Mouse (Mus musculus): Measurements from ENCODE around the gene Prr18. TPM values are rescaled to one million over a fixed set of nuclear protein-coding genes. Genes with fewer than 3 reads are reported as not detected.

Gene Prr18
- polyA plus RNA-seq, 1 experiment from 2014 or later, result 23.1 TPM

- no peak overlapping the region for H3K4me2 ChIP-seq
These were observed 33.5 kb downstream of the Prr18 start for GRCm38 (mm10) chr17:8370634-8371229.

GRCm38 (mm10) chr17:8371834-8372233, 34.6 kb downstream of the Prr18 start:
- peaks cover 63% of the 10 kb centered on the region for H3K4me1 ChIP-seq (replicated peaks)
- peak; percentile 83 for ATAC-seq (ENCODE audit: low FRiP score, low read depth)
- 0% methylated on average over 7 of the region's 7 CpGs for WGBS

More at GRCm38 (mm10) chr17:8370634-8371229, 33.5 kb downstream of the Prr18 start:
- H3K36me3 ChIP-seq, result no peaks in the 10 kb centered on the region
- no peak for ATAC-seq (ENCODE audit: low FRiP score, low read depth)
- H3K9me3 ChIP-seq, result no peaks in the 10 kb centered on the region
- no peak overlapping the region; the same call in 1 of the 2 replicates for H3K9ac ChIP-seq
- H3K4me3 ChIP-seq, result no peak overlapping the region
- no peaks in the 10 kb centered on the region for H3K27me3 ChIP-seq
- H3K4me1 ChIP-seq (replicated peaks), result peaks cover 71% of the 10 kb centered on the region
- peak overlapping the region; percentile 91 for H3K27ac ChIP-seq (replicated peaks)
- WGBS, result 14% methylated on average over 13 of the region's 13 CpGs

GRCm38 (mm10) chr17:8372286-8373046, 35.2 kb downstream of the Prr18 start:
- Histone ChIP-seq H3K4me2 (peak overlapping the region; percentile 59), H3K27ac (replicated peaks) (peak overlapping the region; percentile 91), H3K9ac (peak overlapping the region; percentile 54), H3K4me1 (replicated peaks) (peaks cover 57% of the 10 kb centered on the region), H3K27me3 (no peaks in the 10 kb centered on the region), H3K9me3 (no peaks in the 10 kb centered on the region), H3K36me3 (no peaks in the 10 kb centered on the region), H3K4me3 (peak overlapping the region; percentile 37)
- under 1% methylated on average over 18 of the region's 18 CpGs for WGBS
- ATAC-seq (ENCODE audit: low FRiP score, low read depth), result no peak; the same call in 1 of the 2 replicates

More at GRCm38 (mm10) chr17:8371834-8372233, 34.6 kb downstream of the Prr18 start:
- Histone ChIP-seq H3K36me3 (no peaks in the 10 kb centered on the region), H3K9me3 (no peaks in the 10 kb centered on the region), H3K4me2 (peak overlapping the region; percentile 59), H3K27me3 (no peaks in the 10 kb centered on the region), H3K9ac (peak overlapping the region; percentile 54), H3K27ac (replicated peaks) (peak overlapping the region; percentile 91), H3K4me3 (peak overlapping the region; percentile 37)

GRCm38 (mm10) chr17:8377298-8377697, 40.0 kb downstream of the Prr18 start:
- 58% methylated on average over 5 of the region's 5 CpGs for WGBS
- H3K4me1 ChIP-seq (replicated peaks), result peaks cover 13% of the 10 kb centered on the region
- H3K9me3 ChIP-seq, result no peaks in the 10 kb centered on the region
- no peak overlapping the region for H3K4me2 ChIP-seq
- no peak overlapping the region for H3K27ac ChIP-seq (replicated peaks)
- H3K9ac ChIP-seq, result no peak overlapping the region
- no peak overlapping the region for H3K4me3 ChIP-seq
- H3K27me3 ChIP-seq, result no peaks in the 10 kb centered on the region
- no peaks in the 10 kb centered on the region for H3K36me3 ChIP-seq
- ATAC-seq (ENCODE audit: low FRiP score, low read depth), result no peak

- WGBS, result 98% methylated on average over 2 of the region's 2 CpGs
- Histone ChIP-seq H3K9ac (no peak overlapping the region), H3K4me1 (replicated peaks) (peaks cover 18% of the 10 kb centered on the region), H3K4me3 (no peak overlapping the region), H3K27me3 (peaks cover 22% of the 10 kb centered on the region), H3K9me3 (no peaks in the 10 kb centered on the region), H3K36me3 (no peaks in the 10 kb centered on the region), H3K27ac (replicated peaks) (no peak overlapping the region), H3K4me2 (no peak overlapping the region)
- ATAC-seq (ENCODE audit: low FRiP score, low read depth), result no peak
These were observed 48.2 kb downstream of the Prr18 start for GRCm38 (mm10) chr17:8385441-8385840.

GRCm38 (mm10) chr17:8388463-8388862, 51.2 kb downstream of the Prr18 start:
- H3K9ac ChIP-seq, result peak overlapping the region; percentile 14; the same call in 1 of the 2 replicates
- H3K4me1 ChIP-seq (replicated peaks), result peaks cover 18% of the 10 kb centered on the region
- 0 out of 2 replicates have a peak overlapping the region, but pooled peaks have one; percentile 64 for H3K27ac ChIP-seq (replicated peaks)
- H3K4me3 ChIP-seq, result peak overlapping the region; percentile 36
- no peaks in the 10 kb centered on the region for H3K9me3 ChIP-seq
- H3K4me2 ChIP-seq, result peak overlapping the region; percentile 56
- 3% methylated on average over 13 of the region's 13 CpGs for WGBS
- peaks cover 30% of the 10 kb centered on the region for H3K27me3 ChIP-seq
- ATAC-seq (ENCODE audit: low FRiP score, low read depth), result 0 out of 2 replicates have a peak, but pooled peaks have one; percentile 51
- H3K36me3 ChIP-seq, result no peaks in the 10 kb centered on the region

GRCm38 (mm10) chr17:8388990-8389789, 51.9 kb downstream of the Prr18 start:
- peaks cover 30% of the 10 kb centered on the region for H3K27me3 ChIP-seq
- peak; percentile 46; the same call in 1 of the 2 replicates for ATAC-seq (ENCODE audit: low FRiP score, low read depth)
- peak overlapping the region; percentile 56 for H3K4me2 ChIP-seq
- peak overlapping the region; percentile 14 for H3K9ac ChIP-seq
- no peaks in the 10 kb centered on the region for H3K36me3 ChIP-seq
- H3K9me3 ChIP-seq, result no peaks in the 10 kb centered on the region
- H3K4me3 ChIP-seq, result peak overlapping the region; percentile 36
- H3K4me1 ChIP-seq (replicated peaks), result peaks cover 18% of the 10 kb centered on the region
- WGBS, result 1% methylated on average over 28 of the region's 28 CpGs
- peak overlapping the region; percentile 64 for H3K27ac ChIP-seq (replicated peaks)

- H3K4me2 ChIP-seq, result peak overlapping the region; percentile 56
- no peak overlapping the region for H3K27ac ChIP-seq (replicated peaks)
- no peaks in the 10 kb centered on the region for H3K9me3 ChIP-seq
- H3K4me1 ChIP-seq (replicated peaks), result peaks cover 18% of the 10 kb centered on the region
- WGBS, result 11% methylated on average over 10 of the region's 10 CpGs
- peak overlapping the region; percentile 36 for H3K4me3 ChIP-seq
- ATAC-seq (ENCODE audit: low FRiP score, low read depth), result peak; percentile 42; the same call in 1 of the 2 replicates
- H3K9ac ChIP-seq, result no peak overlapping the region
- peaks cover 30% of the 10 kb centered on the region for H3K27me3 ChIP-seq
- no peaks in the 10 kb centered on the region for H3K36me3 ChIP-seq
These were observed 52.5 kb downstream of the Prr18 start for GRCm38 (mm10) chr17:8389790-8390095.

- Histone ChIP-seq H3K36me3 (no peaks in the 10 kb centered on the region), H3K4me2 (no peak overlapping the region), H3K4me1 (replicated peaks) (peaks cover 18% of the 10 kb centered on the region), H3K27ac (replicated peaks) (no peak overlapping the region), H3K9me3 (no peaks in the 10 kb centered on the region), H3K27me3 (peaks cover 30% of the 10 kb centered on the region), H3K9ac (no peak overlapping the region), H3K4me3 (no peak overlapping the region)
- WGBS, result 68% methylated on average over 4 of the region's 4 CpGs
- ATAC-seq (ENCODE audit: low FRiP score, low read depth), result no peak
These were observed 53.2 kb downstream of the Prr18 start for GRCm38 (mm10) chr17:8390487-8390886.
